Mouse (Mus musculus): Measurements from ENCODE around the gene Prl3d2. TPM values are rescaled to one million over a fixed set of nuclear protein-coding genes. Genes with fewer than 3 reads are reported as not detected.
"Not testable (repeated sequence)": the region's sequence is repeated elsewhere in the genome, so short reads cannot be mapped to it uniquely, and the experiment has no call there.

Prl3d2 gene
- total RNA-seq (2022): not detected

GRCm38 (mm10) chr13:27121398-27121797 is at the start of gene Prl3d2:
Gene Prl3d2 (plus strand): TSS chr13:27121698.
- DNase-seq: not testable (repeated sequence)

- not testable (repeated sequence) for DNase-seq
Observed at GRCm38 (mm10) chr13:27093890-27094289, 27.6 kb upstream of the Prl3d2 start, which contains the start of gene Prl3d1. Gene Prl3d1 (plus strand): TSS chr13:27094190.

- no peak for DNase-seq
Observed at GRCm38 (mm10) chr13:27148264-27148663, 26.8 kb downstream of the Prl3d2 start.

GRCm38 (mm10) chr13:27156490-27156889 is 35.0 kb downstream of the Prl3d2 start, which contains the start of gene Prl3d3:
Gene Prl3d3 (plus strand): TSS chr13:27156790.
- not testable (repeated sequence) for DNase-seq

Other genes starting within 250 kb of the Prl3d2 start
- gene Prl, start 64.1 kb upstream of the Prl3d2 start, total RNA-seq (2022): not detected
- not detected for gene Prl3d1, start 27.5 kb upstream of the Prl3d2 start, total RNA-seq (2022)
- gene Prl3d3, start 35.1 kb downstream of the Prl3d2 start, total RNA-seq (2022): not detected
- not detected for gene Prl3c1, start 75.0 kb downstream of the Prl3d2 start, total RNA-seq (2022)
- gene Prl3b1, start 120.1 kb downstream of the Prl3d2 start, total RNA-seq (2022): not detected
- gene Prl3a1, start 137.7 kb downstream of the Prl3d2 start, total RNA-seq (2022): not detected
- not detected for gene Prl6a1, start 190.9 kb downstream of the Prl3d2 start, total RNA-seq (2022)
- 1 to 10 TPM in 3 of 4 experiments, under 1 TPM in 1; 0.37 to 5.2 (median 3.1) TPM for gene Prl8a2, start 224.0 kb downstream of the Prl3d2 start, total RNA-seq (2022)

Data from adrenal gland, adult 8-10 months (tissue).